Mouse (Mus musculus) small intestine, adult 2 months (tissue): Measurements from ENCODE around the gene Fto.

Experiments used
- CTCF ChIP-seq: fragments of 200-500 bp; IDR thresholded peaks from 2 replicates; pipeline ENCODE4 v1.5.1; 2012; ENCODE audit warnings: low read depth, mild to moderate bottlenecking, control low read depth, inconsistent platforms, low read length, moderate library complexity, mixed read lengths; ENCODE audit not compliant: insufficient replicate concordance, insufficient read length; ENCODE audit errors: extremely low read depth
- POLR2A ChIP-seq: fragments of 200-500 bp; IDR thresholded peaks from 2 replicates; pipeline ENCODE4 v1.6.1; 2012; ENCODE audit warnings: low read depth, mild to moderate bottlenecking, control low read depth, inconsistent platforms, low read length, moderate library complexity

GRCm38 (mm10) chr8:91327471-91328205, 14.3 kb downstream of the Fto start:
- TF ChIP-seq CTCF (no peak), POLR2A (no peak)
